Mouse (Mus musculus) limb, embryonic 10.5 days (tissue): ENCODE measurements around the gene Grm4. TPM values are rescaled to one million over a fixed set of nuclear protein-coding genes. Genes with fewer than 3 reads are reported as not detected.

Experiments
- DNase-seq: peaks from one replicate; pipeline ENCODE4 v3.0.0-alpha.2; 2017; ENCODE audit warnings: low spot score
- H3K27ac ChIP-seq: fragments of 300-500 bp; sonication (generic); 2 replicates; pipeline ENCODE4 v1.5.1; 2016; ENCODE audit warnings: mild to moderate bottlenecking
- H3K27me3 ChIP-seq: fragments of 300-500 bp; sonication (generic); 2 replicates; pipeline ENCODE4 v1.6.1; 2016; ENCODE audit warnings: low read depth, mild to moderate bottlenecking; ENCODE audit not compliant: poor library complexity, severe bottlenecking
- H3K36me3 ChIP-seq: fragments of 300-500 bp; sonication (generic); 2 replicates; pipeline ENCODE4 v1.6.1; 2016; ENCODE audit warnings: mild to moderate bottlenecking, moderate library complexity
- H3K4me1 ChIP-seq: fragments of 300-500 bp; sonication (generic); 2 replicates; pipeline ENCODE4 v1.6.1; 2016
- H3K4me3 ChIP-seq: fragments of 300-500 bp; sonication (generic); 2 replicates; pipeline ENCODE4 v1.5.1; 2016; ENCODE audit warnings: mild to moderate bottlenecking, moderate library complexity
- H3K9me3 ChIP-seq: fragments of 300-500 bp; sonication (generic); replicated peaks from 2 replicates; pipeline ENCODE4 v1.6.1; 2016; ENCODE audit warnings: mild to moderate bottlenecking
- WGBS: fragments of 180-500 bp; shearing (Covaris S2); methylation state at CpG from one replicate; pipeline ENCODE4 v1.1.7; 2016; 5-methylcytosine and 5-hydroxymethylcytosine counted together
- polyA plus RNA-seq: library from polyadenylated mRNA; unstranded; fragments of >200 nt; fragmentation: Nextera tagmentation; extraction: Ambion mirVana; gene quantifications from 2 replicates; pipeline ENCODE4 v1.2.1, GENCODE M21; 2016

Grm4 gene
- polyA plus RNA-seq, 1 experiment from 2014 or later: 0.06 TPM

DNA sequence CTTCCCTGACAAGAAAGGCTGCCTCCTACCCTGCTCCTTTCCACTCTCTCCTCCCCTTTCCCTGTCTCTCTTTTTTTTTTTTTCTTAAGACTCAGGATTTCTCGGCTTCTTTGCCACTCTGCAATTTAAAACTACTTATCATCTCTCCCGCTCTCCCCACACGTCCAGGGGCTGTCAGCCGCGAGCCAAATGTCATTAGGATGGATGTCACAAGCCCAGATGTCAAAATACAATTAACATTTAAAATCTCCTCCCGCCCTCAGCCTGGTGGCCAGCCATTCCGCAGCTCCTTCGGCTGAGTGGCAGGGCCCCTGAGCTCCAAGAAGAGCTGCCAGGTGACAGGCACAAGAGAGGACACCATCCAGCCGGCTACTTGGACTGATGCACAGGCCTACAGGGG lies 2.9 kb downstream of the Grm4 start:
- WGBS: 36% methylated on average over 9 of the region's 9 CpGs
- Histone ChIP-seq H3K9me3 (no peaks in the 10 kb centered on the region), H3K27ac (no peak overlapping the region), H3K36me3 (no peaks in the 10 kb centered on the region), H3K27me3 (peaks cover 94% of the 10 kb centered on the region), H3K4me3 (no peak overlapping the region), H3K4me1 (peaks cover 45% of the 10 kb centered on the region)
- no peak for DNase-seq

DNA sequence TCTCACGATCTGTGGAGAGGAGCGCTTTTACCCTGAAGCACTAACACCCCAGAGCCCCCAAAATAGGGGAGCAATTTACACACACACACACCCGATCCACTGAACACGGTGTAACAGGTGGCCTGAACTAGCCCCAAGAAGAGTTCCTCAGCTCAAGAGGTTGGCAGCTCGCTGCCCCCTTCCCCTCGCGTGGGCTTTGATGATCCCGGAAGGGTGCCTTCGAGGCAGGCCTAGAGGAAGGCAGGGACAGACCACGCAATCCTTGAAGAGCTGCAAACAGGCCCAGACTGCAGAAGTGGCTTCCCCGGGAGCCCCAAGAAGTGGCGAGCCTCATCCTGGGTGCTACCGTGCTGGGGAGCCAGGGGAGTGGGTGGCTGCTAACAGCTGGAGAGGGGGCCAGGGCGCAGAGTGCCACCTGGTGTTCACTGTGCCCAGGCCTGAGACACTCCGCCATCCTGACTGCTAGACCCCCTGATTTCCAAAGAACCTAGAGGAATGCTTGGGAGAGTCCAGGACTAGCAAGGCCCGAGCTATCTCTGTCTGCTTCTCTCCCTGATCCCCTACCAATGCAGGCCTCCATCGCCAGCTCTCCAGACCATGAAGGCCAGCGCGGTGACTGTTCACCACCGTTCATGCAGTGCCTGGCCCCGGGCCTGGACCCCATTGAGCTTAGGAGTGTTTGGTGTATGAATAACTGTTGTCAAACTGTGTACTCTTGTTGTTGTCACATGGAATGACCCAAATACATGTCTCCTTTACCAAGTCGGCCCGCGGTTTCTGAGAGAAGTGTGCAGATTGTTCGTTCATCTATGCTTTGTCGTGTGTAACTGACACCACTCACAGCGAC lies 7.1 kb downstream of the Grm4 start:
- Histone ChIP-seq H3K4me1 (peaks cover 56% of the 10 kb centered on the region), H3K4me3 (peak overlapping the region; percentile 67), H3K27me3 (peaks cover 99% of the 10 kb centered on the region), H3K9me3 (no peaks in the 10 kb centered on the region), H3K27ac (no peak overlapping the region), H3K36me3 (no peaks in the 10 kb centered on the region)
- WGBS: 33% methylated on average over 27 of the region's 27 CpGs
- no peak for DNase-seq

DNA sequence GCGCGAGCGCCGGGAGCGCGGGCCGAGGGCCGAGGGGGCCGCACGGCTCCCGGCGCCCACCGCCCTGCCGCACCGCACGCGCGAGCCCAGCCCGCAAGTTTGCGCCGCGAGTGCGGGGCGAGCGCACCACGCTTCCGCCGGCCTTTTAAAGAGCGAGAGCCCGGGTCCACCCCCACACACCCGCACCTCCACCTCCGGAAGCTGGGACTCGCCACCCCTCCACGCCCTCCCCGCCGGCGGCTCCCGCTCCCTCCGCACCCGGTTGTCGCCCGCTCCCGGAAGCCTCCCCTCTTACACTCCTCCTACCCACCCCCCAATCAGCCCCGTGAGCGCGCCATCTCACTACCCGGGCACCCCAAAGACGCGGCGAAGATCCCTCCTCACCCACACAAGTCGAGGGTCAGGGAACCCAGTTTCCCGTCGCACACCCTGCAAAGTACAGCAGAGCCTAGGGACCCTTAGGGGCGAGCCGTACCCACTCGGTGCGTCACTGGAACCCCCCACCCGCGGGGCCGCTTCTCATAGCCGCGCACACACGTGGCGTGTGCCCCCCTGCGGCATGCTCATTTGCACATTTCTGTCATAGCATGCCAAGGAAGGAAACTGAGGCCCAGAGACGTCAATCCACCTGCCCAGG lies 7.8 kb downstream of the Grm4 start:
- peaks cover 48% of the 10 kb centered on the region for H3K4me1 ChIP-seq
- H3K27me3 ChIP-seq: peaks cover 99% of the 10 kb centered on the region
- WGBS: 1% methylated on average over 65 of the region's 66 CpGs
- H3K27ac ChIP-seq: peak overlapping the region; percentile 69
- DNase-seq: no peak
- no peaks in the 10 kb centered on the region for H3K9me3 ChIP-seq
- H3K36me3 ChIP-seq: no peaks in the 10 kb centered on the region
- H3K4me3 ChIP-seq: peak overlapping the region; percentile 67

DNA sequence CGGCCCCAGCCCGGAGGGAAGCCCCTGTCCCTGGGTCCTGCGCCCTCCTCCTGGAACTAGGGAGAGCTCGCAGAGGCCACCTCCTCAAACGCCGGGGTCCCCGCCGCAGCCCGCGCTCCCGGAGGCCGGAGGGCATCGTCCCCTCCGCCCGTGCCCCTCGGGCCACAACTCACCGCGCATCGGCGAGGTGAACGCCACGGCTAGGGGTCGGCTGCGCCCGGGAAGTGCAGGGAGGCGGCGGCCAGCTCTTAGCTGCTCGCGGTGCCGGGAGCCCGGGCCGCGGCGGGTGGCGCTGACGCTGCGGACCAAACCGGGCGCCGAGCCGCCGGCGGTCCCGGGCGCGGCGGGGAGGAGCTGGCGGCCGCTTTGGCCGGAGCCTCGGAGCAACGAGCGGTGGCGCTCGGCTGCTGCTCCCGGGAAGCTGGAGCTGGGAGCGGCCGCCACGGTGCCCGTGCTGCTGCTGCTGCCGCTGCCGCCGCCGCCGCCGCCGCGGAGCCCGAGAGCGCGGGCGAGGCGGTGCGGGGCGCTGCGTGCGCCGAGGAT lies 8.5 kb downstream of the Grm4 start:
- Histone ChIP-seq H3K4me1 (peaks cover 41% of the 10 kb centered on the region), H3K9me3 (no peaks in the 10 kb centered on the region), H3K27me3 (peaks cover 99% of the 10 kb centered on the region), H3K36me3 (no peaks in the 10 kb centered on the region), H3K4me3 (peak overlapping the region; percentile 67), H3K27ac (peak overlapping the region; percentile 69)
- WGBS: 3% methylated on average over 77 of the region's 78 CpGs
- peak; percentile 64 for DNase-seq

DNA sequence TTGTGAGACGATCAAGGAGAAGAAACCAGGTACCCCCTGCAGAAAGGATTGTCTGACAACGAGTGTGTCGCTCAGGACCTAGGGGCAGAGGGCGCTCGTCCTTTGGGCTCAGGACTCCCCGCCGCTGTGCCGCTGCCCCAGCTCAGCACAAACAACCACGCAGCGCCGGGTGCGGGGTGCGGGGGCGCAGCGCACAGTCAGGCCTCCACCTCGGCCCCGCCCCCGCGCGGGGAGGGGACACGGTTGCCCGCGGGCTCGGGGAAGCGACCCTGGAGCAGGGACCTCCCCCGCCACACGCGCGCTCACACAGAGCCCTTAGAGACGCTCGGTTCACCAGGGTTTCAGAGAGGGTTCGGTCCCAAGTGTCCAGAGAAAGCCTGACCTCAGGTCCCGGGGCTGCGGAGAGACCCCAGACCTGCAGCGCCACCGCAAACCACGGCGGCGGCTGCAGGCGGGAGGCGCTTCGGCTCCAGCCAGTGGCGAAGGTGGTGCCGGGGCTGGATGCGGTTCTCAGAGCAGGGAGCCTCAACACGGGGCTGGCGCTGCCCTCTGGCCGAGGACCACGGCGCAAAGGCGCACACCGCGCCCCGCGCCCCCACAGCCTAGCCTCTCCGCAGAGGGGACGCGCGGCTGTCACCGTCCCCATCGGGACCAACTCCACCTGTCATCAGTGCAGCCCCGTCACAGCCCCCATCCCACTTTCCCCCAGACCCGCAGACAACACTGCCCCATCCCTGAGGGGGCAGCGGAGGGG lies 9.2 kb downstream of the Grm4 start:
- 1% methylated on average over 61 of the region's 64 CpGs for WGBS
- Histone ChIP-seq H3K9me3 (no peaks in the 10 kb centered on the region), H3K4me3 (peak overlapping the region; percentile 67), H3K36me3 (no peaks in the 10 kb centered on the region), H3K27ac (peak overlapping the region; percentile 69), H3K27me3 (peaks cover 99% of the 10 kb centered on the region), H3K4me1 (peaks cover 35% of the 10 kb centered on the region)
- peak; percentile 63 for DNase-seq

DNA sequence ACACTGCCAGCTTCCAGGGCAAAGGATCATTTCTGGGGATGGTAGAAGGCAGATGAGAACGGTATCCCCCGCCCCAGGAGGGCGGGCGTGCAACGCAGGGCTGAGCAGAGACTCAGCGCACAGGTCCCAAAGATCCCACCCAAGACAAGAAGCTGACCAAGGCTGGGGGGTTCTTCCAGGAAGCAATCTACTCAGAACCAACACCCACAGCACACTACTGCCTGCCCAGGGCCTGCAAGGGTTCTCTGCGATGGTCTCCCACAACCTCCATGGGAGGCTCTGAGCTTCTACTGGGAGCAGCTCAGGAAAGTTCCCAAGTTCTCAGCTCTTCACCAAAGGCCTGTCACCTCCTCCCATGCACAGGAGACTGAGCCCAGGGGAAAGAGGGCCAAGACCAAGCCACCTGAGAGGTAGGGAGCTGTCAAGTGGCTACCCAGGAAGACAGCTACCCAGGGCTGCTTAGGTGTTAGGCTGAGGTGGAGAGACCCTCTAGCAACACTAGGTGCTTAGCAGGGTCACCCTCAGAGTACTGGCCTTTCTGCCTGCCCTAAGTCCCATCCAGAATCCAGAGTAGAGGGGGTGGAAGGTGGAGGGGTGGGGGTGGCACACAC lies 10.0 kb downstream of the Grm4 start:
- 87% methylated on average over 7 of the region's 7 CpGs for WGBS
- no peak overlapping the region for H3K27ac ChIP-seq
- H3K9me3 ChIP-seq: no peaks in the 10 kb centered on the region
- no peaks in the 10 kb centered on the region for H3K36me3 ChIP-seq
- peaks cover 100% of the 10 kb centered on the region for H3K27me3 ChIP-seq
- H3K4me1 ChIP-seq: peaks cover 40% of the 10 kb centered on the region
- no peak for DNase-seq
- H3K4me3 ChIP-seq: peak overlapping the region; percentile 67; the same call in 1 of the 2 replicates

DNA sequence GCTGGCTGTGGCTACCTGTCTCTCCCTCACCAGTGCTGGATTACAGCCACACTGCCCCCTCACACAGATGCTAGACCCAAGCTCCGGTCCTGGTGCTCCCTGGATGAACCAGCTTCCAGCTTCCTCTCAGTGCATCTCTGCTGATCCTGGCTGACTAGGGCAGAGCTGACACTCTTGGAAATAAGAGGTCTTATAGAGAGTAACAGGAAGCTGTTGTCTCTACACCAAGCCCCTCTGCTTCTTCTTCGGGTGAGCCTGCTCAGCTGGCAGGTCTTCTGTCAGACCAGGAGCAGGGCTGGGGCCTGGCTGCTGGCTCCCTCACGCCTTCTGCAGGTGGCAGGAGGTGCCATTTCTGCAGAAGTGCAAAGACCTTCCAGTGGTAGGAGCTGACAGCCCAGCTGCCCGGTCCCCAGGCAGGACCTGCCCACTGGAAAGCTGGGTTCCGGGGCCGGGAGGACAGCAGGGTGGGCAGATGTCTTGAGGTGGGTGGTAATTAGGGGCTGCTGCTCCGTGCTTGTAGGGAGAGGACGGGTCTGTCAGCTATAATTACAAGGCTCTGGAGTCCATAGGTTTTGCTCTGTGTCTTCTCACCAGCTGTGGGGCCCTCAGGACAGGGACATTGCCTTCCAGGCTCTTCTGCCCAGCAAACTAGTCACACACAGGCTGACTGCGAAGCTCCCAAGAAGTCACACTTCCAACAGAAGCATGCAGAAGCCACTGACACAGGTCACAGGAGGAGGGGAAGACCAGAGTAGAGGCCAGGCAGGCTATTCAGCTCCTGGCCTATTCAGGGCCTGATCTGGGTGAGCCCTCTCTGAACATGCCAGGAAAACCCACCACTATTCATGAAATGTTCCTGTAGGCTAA lies 10.7 kb downstream of the Grm4 start:
- no peaks in the 10 kb centered on the region for H3K9me3 ChIP-seq
- H3K4me3 ChIP-seq: no peak overlapping the region
- H3K27ac ChIP-seq: no peak overlapping the region; the same call in 1 of the 2 replicates
- no peak for DNase-seq
- H3K4me1 ChIP-seq: peaks cover 47% of the 10 kb centered on the region
- no peaks in the 10 kb centered on the region for H3K36me3 ChIP-seq
- peaks cover 98% of the 10 kb centered on the region for H3K27me3 ChIP-seq
- WGBS: 44% methylated on average over 9 of the region's 9 CpGs

DNA sequence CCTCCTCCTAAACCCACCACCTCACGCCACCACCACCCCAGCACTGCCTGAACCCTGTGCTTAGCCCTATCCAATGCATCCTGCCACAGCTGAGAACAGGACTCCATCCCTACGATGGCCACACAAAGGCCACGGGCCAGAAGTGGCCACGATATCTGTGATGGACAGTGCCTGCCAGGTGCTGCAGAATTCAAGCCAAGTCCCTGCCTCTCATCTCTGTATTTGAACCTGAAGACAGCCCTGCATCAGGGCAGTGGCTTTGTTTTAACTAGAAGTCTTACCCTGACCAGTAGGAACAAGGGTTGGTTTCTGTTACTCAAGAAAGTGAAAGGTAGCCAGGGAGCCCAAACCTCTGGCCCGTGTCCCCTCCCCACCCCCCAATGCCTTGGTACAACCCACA lies 12.1 kb downstream of the Grm4 start:
- peaks cover 94% of the 10 kb centered on the region for H3K27me3 ChIP-seq
- no peak for DNase-seq
- H3K36me3 ChIP-seq: no peaks in the 10 kb centered on the region
- H3K4me3 ChIP-seq: no peak overlapping the region
- peaks cover 58% of the 10 kb centered on the region for H3K4me1 ChIP-seq
- WGBS: 80% methylated on average over 5 of the region's 5 CpGs
- no peaks in the 10 kb centered on the region for H3K9me3 ChIP-seq
- no peak overlapping the region for H3K27ac ChIP-seq

DNA sequence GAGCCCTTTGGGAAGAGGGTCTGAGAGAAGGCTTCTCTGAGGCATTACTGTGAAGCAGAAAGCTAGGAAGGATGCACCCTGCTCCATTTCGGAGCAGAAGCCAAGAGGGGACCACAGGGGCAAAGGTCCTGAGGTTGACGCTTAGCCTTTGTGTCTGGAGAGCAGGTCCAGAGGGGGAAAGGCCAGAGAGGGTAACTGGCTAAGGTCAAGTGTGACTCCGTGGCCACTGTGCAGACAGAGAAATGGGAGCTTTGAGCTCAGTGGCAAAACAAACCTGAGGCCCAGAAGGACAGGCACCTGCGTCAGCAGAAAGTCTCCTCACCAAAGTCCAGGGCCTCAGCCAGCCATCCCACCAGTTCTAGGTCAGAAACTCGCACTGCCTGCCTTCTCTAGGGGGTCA lies 12.7 kb downstream of the Grm4 start:
- DNase-seq: no peak

DNA sequence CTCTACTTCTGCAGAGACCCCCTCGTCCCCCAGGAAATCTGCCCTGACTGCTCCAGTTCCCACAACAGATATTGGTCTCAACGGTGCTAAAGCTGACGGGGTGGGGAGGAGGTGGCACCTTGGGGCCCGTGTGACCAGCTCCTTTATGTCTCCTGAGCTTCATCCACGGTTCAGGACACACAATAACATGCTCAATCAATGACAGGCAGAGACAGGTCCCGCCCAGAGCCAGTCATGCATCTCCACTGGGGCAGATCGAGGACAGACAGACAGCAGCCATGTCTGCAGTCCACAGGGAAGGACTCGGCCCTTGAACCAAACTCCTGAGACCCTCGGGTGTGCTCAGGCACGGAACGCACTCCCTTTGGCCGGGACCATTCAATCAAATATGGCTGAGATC lies 13.2 kb downstream of the Grm4 start:
- no peak overlapping the region for H3K27ac ChIP-seq
- H3K36me3 ChIP-seq: no peaks in the 10 kb centered on the region
- H3K9me3 ChIP-seq: no peaks in the 10 kb centered on the region
- peaks cover 58% of the 10 kb centered on the region for H3K4me1 ChIP-seq
- H3K27me3 ChIP-seq: peaks cover 94% of the 10 kb centered on the region
- H3K4me3 ChIP-seq: no peak overlapping the region
- no peak for DNase-seq
- 73% methylated on average over 12 of the region's 12 CpGs for WGBS

More for the DNA sequence above, 12.7 kb downstream of the Grm4 start:
- peaks cover 58% of the 10 kb centered on the region for H3K4me1 ChIP-seq
- WGBS: 79% methylated on average over 5 of the region's 5 CpGs
- H3K27me3 ChIP-seq: peaks cover 94% of the 10 kb centered on the region
- H3K4me3 ChIP-seq: no peak overlapping the region
- H3K9me3 ChIP-seq: no peaks in the 10 kb centered on the region
- H3K36me3 ChIP-seq: no peaks in the 10 kb centered on the region
- no peak overlapping the region for H3K27ac ChIP-seq

DNA sequence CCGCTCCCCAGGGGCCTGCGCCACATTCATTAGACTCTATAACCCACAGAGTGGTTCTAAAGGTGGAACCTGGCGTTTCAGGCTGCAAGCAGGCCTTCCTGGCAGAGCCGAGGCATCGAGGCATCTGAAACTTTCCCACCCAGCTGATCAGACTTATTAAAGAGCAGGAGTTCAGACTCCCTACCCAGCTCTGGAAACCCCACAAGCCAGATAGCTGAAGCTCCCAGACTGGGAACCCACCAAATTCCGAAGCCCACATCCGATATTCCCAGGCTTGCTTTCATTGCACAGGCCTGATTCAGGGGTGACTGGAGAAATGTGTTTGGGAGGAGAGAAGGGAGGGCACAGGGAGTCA lies 13.6 kb downstream of the Grm4 start:
- Histone ChIP-seq H3K4me1 (peaks cover 58% of the 10 kb centered on the region), H3K27ac (no peak overlapping the region), H3K27me3 (peaks cover 94% of the 10 kb centered on the region), H3K9me3 (no peaks in the 10 kb centered on the region), H3K4me3 (no peak overlapping the region), H3K36me3 (no peaks in the 10 kb centered on the region)
- DNase-seq: no peak
- 87% methylated on average over 7 of the region's 7 CpGs for WGBS
